Mouse (Mus musculus) bone marrow, adult 2 months (tissue): ENCODE measurements around the gene Zfp362. TPM values are rescaled to one million over a fixed set of nuclear protein-coding genes. Genes with fewer than 3 reads are reported as not detected.

ENCODE experiments used
- H3K27ac ChIP-seq: fragments of 200-500 bp; 2 replicates; pipeline ENCODE4 v1.5.1; 2012; ENCODE audit warnings: low read depth, mild to moderate bottlenecking, control low read depth, inconsistent platforms, low read length; ENCODE audit not compliant: control insufficient read depth, poor library complexity, insufficient read depth
- H3K4me1 ChIP-seq: fragments of 200-500 bp; 2 replicates; pipeline ENCODE4 v1.6.1; 2011; ENCODE audit warnings: low read length; ENCODE audit not compliant: control insufficient read depth, insufficient read depth
- H3K4me3 ChIP-seq: fragments of 200-500 bp; replicated peaks from 2 replicates; pipeline ENCODE3; 2011; ENCODE audit warnings: mild to moderate bottlenecking, low read depth, low read length, control low read depth; ENCODE audit not compliant: control insufficient read depth
- CTCF ChIP-seq: fragments of 200-500 bp; IDR thresholded peaks from 2 replicates; pipeline ENCODE4 v1.5.1; 2011; ENCODE audit warnings: low read length, control low read depth; ENCODE audit not compliant: control insufficient read depth, insufficient read depth
- POLR2A ChIP-seq: fragments of 200-500 bp; IDR thresholded peaks from 2 replicates; pipeline ENCODE4 v1.6.1; 2011; ENCODE audit warnings: low read depth, mild to moderate bottlenecking, control low read depth, low read length, borderline replicate concordance; ENCODE audit not compliant: control insufficient read depth
- WGBS: fragments of 180-500 bp; shearing (Covaris S2); methylation state at CpG from one replicate; pipeline ENCODE4 v1.1.7; 2018; 5-methylcytosine and 5-hydroxymethylcytosine counted together
- polyA plus RNA-seq: library from polyadenylated mRNA; stranded (reverse); fragments of >200 nt; gene quantifications from 2 replicates; pipeline ENCODE4 v1.2.4, GENCODE M21; 2011; ENCODE audit warnings: low replicate concordance; ENCODE audit not compliant: missing spikeins, insufficient read depth, insufficient read length

Zfp362 gene
- polyA plus RNA-seq, 1 experiment = 10.3 TPM

- Histone ChIP-seq H3K4me3 (peak overlapping the region; percentile 69), H3K27ac (peak overlapping the region; percentile 70), H3K4me1 (peaks cover 3% of the 10 kb centered on the region)
- no peak for TF ChIP-seq CTCF
- no peak for TF ChIP-seq POLR2A
- 11% methylated on average over 74 of the region's 74 CpGs for WGBS
Measured at GRCm38 (mm10) chr4:128805150-128806042, 449 bp downstream of the Zfp362 start.

- H3K4me1 ChIP-seq = peaks cover 3% of the 10 kb centered on the region
- WGBS = 8% methylated on average over 6 of the region's 6 CpGs
- peak overlapping the region; percentile 37 for H3K4me3 ChIP-seq
- TF ChIP-seq POLR2A = no peak
- TF ChIP-seq CTCF = no peak
- H3K27ac ChIP-seq = no peak overlapping the region
Measured at GRCm38 (mm10) chr4:128804426-128805149, 1.3 kb downstream of the Zfp362 start.

- Histone ChIP-seq H3K4me3 (no peak overlapping the region), H3K4me1 (peaks cover 3% of the 10 kb centered on the region), H3K27ac (no peak overlapping the region)
- TF ChIP-seq CTCF (no peak), POLR2A (no peak)
- WGBS = 83% methylated on average over 5 of the region's 5 CpGs
Measured at GRCm38 (mm10) chr4:128803569-128803968, 2.3 kb downstream of the Zfp362 start.

- Histone ChIP-seq H3K27ac (no peak overlapping the region), H3K4me1 (peaks cover 2% of the 10 kb centered on the region), H3K4me3 (no peak overlapping the region)
- 68% methylated on average over 9 of the region's 9 CpGs for WGBS
- TF ChIP-seq CTCF = no peak
- no peak for TF ChIP-seq POLR2A
Measured at GRCm38 (mm10) chr4:128801675-128802465, 4.0 kb downstream of the Zfp362 start.

GRCm38 (mm10) chr4:128796788-128797187 is 9.1 kb downstream of the Zfp362 start:
- 35% methylated on average over 8 of the region's 8 CpGs for WGBS
- Histone ChIP-seq H3K4me1 (no peaks in the 10 kb centered on the region; the same call in 1 of the 2 replicates), H3K4me3 (no peak overlapping the region), H3K27ac (no peak overlapping the region)
- TF ChIP-seq CTCF (no peak), POLR2A (no peak)

GRCm38 (mm10) chr4:128795596-128795995 is 10.2 kb downstream of the Zfp362 start:
- no peaks in the 10 kb centered on the region; the same call in 1 of the 2 replicates for H3K4me1 ChIP-seq
- 33% methylated on average over 9 of the region's 9 CpGs for WGBS

GRCm38 (mm10) chr4:128794198-128794597 is 11.6 kb downstream of the Zfp362 start:
- Histone ChIP-seq H3K27ac (no peak overlapping the region), H3K4me3 (no peak overlapping the region), H3K4me1 (no peaks in the 10 kb centered on the region)
- WGBS = 83% methylated on average over 8 of the region's 8 CpGs
- TF ChIP-seq POLR2A (no peak), CTCF (no peak)

More at GRCm38 (mm10) chr4:128795596-128795995, 10.2 kb downstream of the Zfp362 start:
- Histone ChIP-seq H3K27ac (no peak overlapping the region), H3K4me3 (no peak overlapping the region)
- TF ChIP-seq POLR2A = no peak
- TF ChIP-seq CTCF = no peak
